Mouse (Mus musculus) kidney, adult 8-10 months (tissue): Measurements from ENCODE around the gene Cldn9.

ENCODE experiments used
- DNase-seq, 2 experiments: peaks; one replicate each; pipeline ENCODE4 v3.0.0; 2022

Gene Cldn9

DNA sequence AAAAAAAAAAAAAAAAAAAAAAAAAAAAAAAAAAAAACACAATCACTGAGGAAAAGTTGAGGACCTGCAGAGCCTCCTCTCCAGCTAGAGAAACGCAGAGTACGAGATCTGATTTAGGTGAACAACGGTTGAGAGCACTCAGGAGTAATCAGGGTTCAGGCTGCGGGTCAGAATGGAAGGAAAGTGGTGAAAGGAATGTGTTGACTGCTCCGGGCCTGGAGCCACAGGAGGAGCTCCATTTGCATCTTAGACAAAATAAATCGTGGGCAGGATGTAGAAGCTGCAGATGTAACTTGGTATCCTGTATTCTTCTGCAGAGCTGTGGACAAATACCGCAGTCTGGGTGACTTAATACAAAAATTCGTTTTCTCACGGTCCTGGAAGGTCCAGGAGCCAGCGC is 37.9 kb downstream of the Cldn9 start:
- DNase-seq: no peak

GRCm38 (mm10) chr17:23644613-23645495 is 39.0 kb downstream of the Cldn9 start, which contains the start of gene Mmp25:
Mmp25 (minus strand) TSS chr17:23645277.
- no peak for DNase-seq
